Mouse (Mus musculus): ENCODE measurements around the gene Ptprn2. TPM values are rescaled to one million over a fixed set of nuclear protein-coding genes. Genes with fewer than 3 reads are reported as not detected.

The Ptprn2 gene
- polyA plus RNA-seq, 1 experiment, result 97.8 TPM

DNA sequence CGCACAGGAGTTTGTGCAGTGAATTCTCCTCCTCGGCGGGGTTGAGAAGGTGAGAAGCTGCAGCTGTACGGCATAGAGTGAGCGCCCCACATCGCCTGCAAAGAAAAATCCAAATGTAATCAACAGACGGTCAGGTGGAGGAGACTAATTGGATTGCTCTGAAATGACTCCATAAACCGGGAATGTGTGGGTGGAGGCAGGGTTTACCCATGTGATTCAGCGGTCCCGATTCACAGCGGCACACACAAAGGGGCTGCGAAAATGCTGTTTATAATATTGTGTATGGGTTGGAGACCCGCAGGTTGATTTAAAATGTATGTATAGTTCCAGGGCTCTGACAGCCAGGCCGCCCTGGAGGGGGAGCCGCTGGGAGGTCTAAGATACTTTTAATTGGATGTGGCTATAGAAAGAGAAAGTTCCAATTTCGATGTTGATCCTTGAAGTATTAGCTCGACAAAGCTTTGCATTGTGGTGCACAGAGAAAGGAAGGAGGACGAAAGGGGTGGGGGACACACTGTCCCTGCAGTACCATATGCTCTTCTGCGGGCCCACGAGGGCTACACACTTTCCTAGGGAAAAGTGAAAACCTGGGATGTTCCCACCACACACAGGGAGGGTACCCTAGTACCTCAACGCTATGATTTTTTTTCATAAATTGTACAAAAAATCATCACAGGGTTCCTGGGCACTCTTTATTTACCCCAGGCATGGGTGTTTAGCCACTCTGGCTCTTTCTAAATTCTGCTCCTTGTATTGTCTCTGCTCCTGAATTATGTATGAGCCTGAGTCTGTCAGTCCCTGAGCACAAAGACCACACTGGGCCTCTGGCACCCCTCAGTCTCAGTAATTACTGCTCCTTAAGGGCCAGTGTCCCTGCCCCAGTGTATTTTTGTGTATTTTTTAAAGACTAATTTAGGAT is 568.6 kb downstream of the Ptprn2 start:
- H3K4me3 ChIP-seq (replicated peaks; ENCODE audit: insufficient read depth, low read depth, low read length), result no peak overlapping the region
- WGBS, result 49% methylated on average over 21 of the region's 21 CpGs
- TF ChIP-seq CTCF (IDR thresholded peaks at IDR 0.05; ENCODE audit: borderline replicate concordance, insufficient read depth, low read depth, low read length), result no peak
- no peak for TF ChIP-seq POLR2A (IDR thresholded peaks at IDR 0.05; ENCODE audit: borderline replicate concordance, insufficient read depth, low read length)
- H3K27me3 ChIP-seq (ENCODE audit: control insufficient read depth, insufficient read depth, low read length), result no peaks in the 10 kb centered on the region
- DNase-seq, result no peak
- H3K27ac ChIP-seq (ENCODE audit: insufficient read depth, low read length), result no peak overlapping the region
- H3K4me1 ChIP-seq (ENCODE audit: control insufficient read depth, insufficient read depth, low read length), result no peaks in the 10 kb centered on the region

DNA sequence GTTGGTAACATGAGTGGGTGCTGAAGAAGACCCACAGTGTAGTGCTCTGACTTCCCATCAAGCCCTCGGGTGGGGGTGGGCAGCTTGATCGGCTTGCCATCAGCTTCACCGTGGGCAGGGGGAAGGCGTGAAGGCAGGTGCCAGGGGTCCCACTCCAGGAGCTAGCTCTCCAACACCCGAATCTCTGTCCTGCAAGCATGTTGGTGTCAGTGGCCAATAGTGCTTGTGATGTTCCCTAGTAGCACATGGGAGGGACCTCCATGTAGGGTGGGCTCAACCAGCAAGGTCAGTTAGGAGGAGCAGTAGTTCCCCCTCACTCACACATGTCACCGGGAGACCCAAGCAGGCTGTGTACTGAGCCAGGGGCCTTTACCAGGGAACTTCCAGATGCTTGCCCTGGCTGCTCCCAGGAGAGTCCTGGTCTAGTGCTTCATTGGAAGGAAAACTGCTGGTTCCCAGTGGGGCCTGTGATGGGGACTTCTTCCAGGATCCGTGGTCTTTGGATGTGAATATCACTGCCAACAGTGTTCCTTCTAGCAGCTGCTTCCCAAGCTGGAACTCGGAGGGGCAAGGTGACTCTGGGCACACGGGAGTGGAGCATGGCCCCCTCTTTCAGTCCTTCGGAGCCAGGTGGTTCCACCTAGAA is 569.5 kb downstream of the Ptprn2 start:
- no peak overlapping the region for H3K27ac ChIP-seq (ENCODE audit: insufficient read depth, low read length)

DNA sequence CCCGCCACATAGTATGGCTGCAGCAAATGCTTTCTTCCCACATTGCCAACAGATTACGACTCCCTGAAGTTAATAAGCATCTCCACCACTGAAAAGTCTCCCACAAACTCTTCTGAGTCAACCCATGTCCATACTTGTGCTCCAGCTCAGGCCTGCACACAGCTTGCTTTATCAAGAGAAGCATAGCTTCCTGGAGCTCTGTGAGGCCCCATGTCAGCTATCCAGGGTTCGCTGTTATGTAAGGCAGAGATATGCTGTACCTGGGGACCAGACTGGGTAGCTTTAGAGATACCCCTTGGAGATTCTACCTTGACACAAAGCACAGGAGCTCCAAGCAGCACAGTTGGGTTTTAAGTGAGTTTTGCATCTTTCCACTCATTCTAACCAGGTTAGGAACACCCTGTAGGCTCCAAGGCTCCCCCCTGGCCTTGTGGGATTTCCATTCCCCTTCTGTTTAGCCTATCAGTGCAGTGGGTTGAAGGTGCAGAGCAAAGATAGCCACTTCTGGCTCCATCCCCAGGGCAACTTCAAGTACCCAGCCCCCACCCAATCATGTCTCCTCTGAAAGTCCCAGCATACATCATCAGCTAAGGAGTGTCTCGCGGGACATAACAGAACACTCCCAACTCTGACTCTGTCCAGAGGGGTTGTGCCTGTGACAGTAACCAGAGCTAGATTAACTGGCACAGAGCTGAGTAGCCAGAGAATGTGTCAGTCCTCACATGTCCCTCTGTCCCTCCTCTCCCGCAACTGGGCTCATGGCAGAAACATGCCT is 572.9 kb downstream of the Ptprn2 start:
- H3K27me3 ChIP-seq (ENCODE audit: control insufficient read depth, insufficient read depth, low read length), result no peaks in the 10 kb centered on the region
- DNase-seq, result no peak
- no peak for TF ChIP-seq CTCF (IDR thresholded peaks at IDR 0.05; ENCODE audit: borderline replicate concordance, insufficient read depth, low read depth, low read length)
- no peak overlapping the region for H3K27ac ChIP-seq (ENCODE audit: insufficient read depth, low read length)
- whole genome bisulfite sequencing, result 95% methylated on average over 6 of the region's 6 CpGs
- no peaks in the 10 kb centered on the region for H3K4me1 ChIP-seq (ENCODE audit: control insufficient read depth, insufficient read depth, low read length)
- H3K4me3 ChIP-seq (replicated peaks; ENCODE audit: insufficient read depth, low read depth, low read length), result no peak overlapping the region

More for the DNA sequence above, 569.5 kb downstream of the Ptprn2 start:
- no peak overlapping the region for H3K4me3 ChIP-seq (replicated peaks; ENCODE audit: insufficient read depth, low read depth, low read length)
- TF ChIP-seq POLR2A (IDR thresholded peaks at IDR 0.05; ENCODE audit: borderline replicate concordance, insufficient read depth, low read length) (no peak), CTCF (IDR thresholded peaks at IDR 0.05; ENCODE audit: borderline replicate concordance, insufficient read depth, low read depth, low read length) (no peak)
- WGBS, result 66% methylated on average over 10 of the region's 10 CpGs
- no peak for DNase-seq
- H3K27me3 ChIP-seq (ENCODE audit: control insufficient read depth, insufficient read depth, low read length), result no peaks in the 10 kb centered on the region
- no peaks in the 10 kb centered on the region for H3K4me1 ChIP-seq (ENCODE audit: control insufficient read depth, insufficient read depth, low read length)

DNA sequence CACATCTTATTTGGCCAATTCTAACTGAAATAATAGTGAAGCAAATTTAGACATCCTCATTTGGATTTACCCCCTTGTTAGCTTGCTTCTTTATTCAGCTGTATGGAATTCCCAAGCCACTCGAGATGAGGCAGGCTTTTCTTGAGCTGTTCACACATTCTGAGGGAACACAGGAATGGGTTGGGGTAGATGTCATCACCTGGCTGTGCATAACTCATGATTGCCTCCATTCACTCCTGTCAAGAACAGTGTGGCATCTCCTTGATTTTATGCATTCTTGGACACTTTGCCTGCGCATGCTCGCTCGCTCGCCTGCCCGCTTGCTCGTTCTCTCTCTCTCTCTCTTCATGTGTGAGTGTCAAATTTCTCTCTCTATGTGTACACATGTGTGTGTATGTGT is 573.5 kb downstream of the Ptprn2 start:
- no peak overlapping the region for H3K4me3 ChIP-seq (replicated peaks; ENCODE audit: insufficient read depth, low read depth, low read length)
- H3K27me3 ChIP-seq (ENCODE audit: control insufficient read depth, insufficient read depth, low read length), result no peaks in the 10 kb centered on the region
- WGBS, result 95% methylated on average over 7 of the region's 7 CpGs
- no peak for TF ChIP-seq CTCF (IDR thresholded peaks at IDR 0.05; ENCODE audit: borderline replicate concordance, insufficient read depth, low read depth, low read length)
- TF ChIP-seq POLR2A (IDR thresholded peaks at IDR 0.05; ENCODE audit: borderline replicate concordance, insufficient read depth, low read length), result no peak
- no peak overlapping the region for H3K27ac ChIP-seq (ENCODE audit: insufficient read depth, low read length)
- DNase-seq, result no peak
- no peaks in the 10 kb centered on the region for H3K4me1 ChIP-seq (ENCODE audit: control insufficient read depth, insufficient read depth, low read length)

DNA sequence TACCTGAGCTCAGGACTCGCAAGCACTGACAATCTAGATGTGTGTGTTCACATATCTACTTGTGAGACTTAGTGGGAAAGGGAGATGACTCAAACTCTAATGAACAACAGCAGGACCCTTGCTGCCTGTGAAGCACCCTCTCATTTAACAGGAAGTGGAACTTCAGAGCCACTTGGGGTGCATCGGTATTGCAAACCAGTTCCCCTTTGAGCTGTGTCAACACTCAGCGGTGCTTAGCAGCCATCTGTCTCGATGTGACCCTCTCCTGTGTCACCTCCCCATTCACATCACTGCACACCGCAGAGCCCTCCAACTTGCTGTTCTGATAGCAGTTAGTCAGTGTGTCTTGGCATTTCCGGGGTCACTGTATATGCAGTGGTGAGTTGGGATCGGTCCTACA is 592.1 kb downstream of the Ptprn2 start:
- Histone ChIP-seq H3K4me1 (ENCODE audit: control insufficient read depth, insufficient read depth, low read length) (no peaks in the 10 kb centered on the region; the same call in 1 of the 2 replicates), H3K27me3 (ENCODE audit: control insufficient read depth, insufficient read depth, low read length) (no peaks in the 10 kb centered on the region), H3K4me3 (replicated peaks; ENCODE audit: insufficient read depth, low read depth, low read length) (no peak overlapping the region), H3K27ac (ENCODE audit: insufficient read depth, low read length) (no peak overlapping the region)
- no peak for DNase-seq
- TF ChIP-seq POLR2A (IDR thresholded peaks at IDR 0.05; ENCODE audit: borderline replicate concordance, insufficient read depth, low read length) (no peak), CTCF (IDR thresholded peaks at IDR 0.05; ENCODE audit: borderline replicate concordance, insufficient read depth, low read depth, low read length) (no peak)
- WGBS, result 79% methylated on average over 7 of the region's 7 CpGs

DNA sequence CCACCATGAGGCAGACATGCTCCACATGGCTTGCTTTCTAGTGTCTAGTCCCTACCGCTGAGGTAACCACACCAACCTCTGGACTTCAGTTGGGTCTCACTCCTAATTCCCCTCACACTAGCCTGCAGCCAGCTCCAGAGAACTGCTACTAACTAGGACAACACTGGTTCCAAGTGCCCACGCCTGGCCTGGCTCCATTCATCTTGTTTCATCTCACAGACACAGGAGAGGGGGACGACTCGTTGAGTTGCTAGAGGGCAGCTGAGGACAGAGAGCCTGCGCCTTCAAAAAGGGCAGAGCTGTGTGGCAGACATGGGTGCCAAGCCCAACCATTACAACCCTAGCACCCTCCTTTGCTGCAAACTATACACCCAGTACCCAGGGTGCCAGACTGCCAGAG is 593.4 kb downstream of the Ptprn2 start:
- WGBS, result 68% methylated on average over 5 of the region's 5 CpGs
- no peak overlapping the region for H3K27ac ChIP-seq (ENCODE audit: insufficient read depth, low read length)
- H3K27me3 ChIP-seq (ENCODE audit: control insufficient read depth, insufficient read depth, low read length), result no peaks in the 10 kb centered on the region
- H3K4me1 ChIP-seq (ENCODE audit: control insufficient read depth, insufficient read depth, low read length), result no peaks in the 10 kb centered on the region; the same call in 1 of the 2 replicates
- no peak overlapping the region for H3K4me3 ChIP-seq (replicated peaks; ENCODE audit: insufficient read depth, low read depth, low read length)
- no peak for TF ChIP-seq CTCF (IDR thresholded peaks at IDR 0.05; ENCODE audit: borderline replicate concordance, insufficient read depth, low read depth, low read length)
- TF ChIP-seq POLR2A (IDR thresholded peaks at IDR 0.05; ENCODE audit: borderline replicate concordance, insufficient read depth, low read length), result no peak
- DNase-seq, result no peak

DNA sequence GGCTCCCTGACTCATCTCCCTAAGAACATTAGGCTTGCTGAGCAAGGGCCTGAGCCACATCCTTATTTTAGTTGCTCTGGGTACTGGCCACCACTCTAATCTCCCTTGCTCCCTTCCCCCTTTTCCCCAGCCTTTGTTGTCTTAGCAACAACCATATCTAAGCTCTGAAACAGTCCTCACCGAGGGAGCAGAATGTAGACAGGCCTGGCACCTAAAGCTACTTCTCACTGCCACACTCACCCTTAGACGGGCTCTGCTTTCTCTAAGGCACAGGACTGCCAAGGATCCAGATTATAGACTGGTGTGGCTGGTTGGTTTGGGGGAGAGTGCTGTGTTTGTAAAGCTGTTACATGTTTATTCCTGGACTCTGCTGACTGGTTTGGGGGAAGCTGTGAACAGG is 594.2 kb downstream of the Ptprn2 start:
- Histone ChIP-seq H3K27me3 (ENCODE audit: control insufficient read depth, insufficient read depth, low read length) (no peaks in the 10 kb centered on the region), H3K4me1 (ENCODE audit: control insufficient read depth, insufficient read depth, low read length) (no peaks in the 10 kb centered on the region; the same call in 1 of the 2 replicates), H3K4me3 (replicated peaks; ENCODE audit: insufficient read depth, low read depth, low read length) (no peak overlapping the region), H3K27ac (ENCODE audit: insufficient read depth, low read length) (no peak overlapping the region)
- DNase-seq, result no peak
- TF ChIP-seq POLR2A (IDR thresholded peaks at IDR 0.05; ENCODE audit: borderline replicate concordance, insufficient read depth, low read length), result no peak
- no peak for TF ChIP-seq CTCF (IDR thresholded peaks at IDR 0.05; ENCODE audit: borderline replicate concordance, insufficient read depth, low read depth, low read length)
- 50% methylated on average over 2 of the region's 2 CpGs for WGBS
